Mouse (Mus musculus): ENCODE measurements around the gene Nradd.
A peak's percentile ranks its signal among the peaks of the same experiment; 100 is the strongest.

DNA sequence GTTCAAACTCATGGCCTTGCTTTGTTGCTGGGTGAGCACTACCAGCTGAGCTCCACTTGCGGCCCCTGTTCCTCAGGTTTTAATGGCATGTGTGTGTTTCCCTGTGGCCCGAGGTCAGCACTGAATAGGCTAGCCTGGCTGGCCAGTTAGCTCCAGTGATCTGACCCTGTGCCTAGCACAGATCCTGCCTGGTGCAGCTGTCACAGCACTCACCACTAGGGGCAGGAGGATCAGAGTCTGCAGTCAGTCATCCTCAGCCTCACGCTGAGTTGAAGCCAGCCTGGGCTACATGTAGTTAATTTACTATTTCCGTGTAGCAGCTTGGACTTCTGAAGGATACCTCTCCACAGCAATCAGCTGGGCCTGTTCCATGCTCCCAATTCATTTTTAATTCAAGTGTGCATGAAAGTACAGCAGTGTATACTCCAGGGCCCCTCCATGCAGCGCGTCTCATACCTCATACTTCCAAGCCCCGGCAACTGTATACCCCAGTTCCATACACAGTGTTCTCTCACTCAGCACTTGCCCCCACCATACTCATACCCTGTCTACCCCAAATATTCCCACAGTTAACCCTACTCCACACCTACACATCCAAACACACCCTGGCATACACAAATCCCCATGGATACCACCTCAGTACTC lies 48.3 kb upstream of the Nradd start:
- TF ChIP-seq CTCF (IDR thresholded peaks at IDR 0.05; ENCODE audit: low read depth), result peak; percentile 83
- no peak for TF ChIP-seq EP300 (IDR thresholded peaks at IDR 0.05; ENCODE audit: low read depth)
